Mouse (Mus musculus) erythroblast, embryonic 14.5 days (primary cell): ENCODE measurements around the gene St7l. TPM values are rescaled to one million over a fixed set of nuclear protein-coding genes. Genes with fewer than 3 reads are reported as not detected.

Experiments used
- H3K27me3 ChIP-seq: 2 replicates; pipeline ENCODE4 v1.6.1; 2012; ENCODE audit warnings: inconsistent platforms; ENCODE audit not compliant: control insufficient read depth
- H3K36me3 ChIP-seq: 2 replicates; pipeline ENCODE4 v1.6.1; 2012; ENCODE audit warnings: mild to moderate bottlenecking, inconsistent platforms; ENCODE audit not compliant: control insufficient read depth
- H3K4me1 ChIP-seq: 2 replicates; pipeline ENCODE4 v1.6.1; 2012; ENCODE audit warnings: inconsistent platforms; ENCODE audit not compliant: control insufficient read depth
- H3K4me3 ChIP-seq: replicated peaks from 2 replicates; pipeline ENCODE3; 2012; ENCODE audit warnings: moderate library complexity, mild to moderate bottlenecking, inconsistent platforms
- H3K9me3 ChIP-seq: 2 replicates; pipeline ENCODE4 v1.6.1; 2012; ENCODE audit warnings: low read length, inconsistent platforms, mixed read lengths; ENCODE audit not compliant: control insufficient read depth
- GATA1 ChIP-seq: IDR thresholded peaks from 2 replicates; pipeline ENCODE4 v1.6.1; 2012; ENCODE audit warnings: low read length, inconsistent platforms, mixed read lengths
- TAL1 ChIP-seq: IDR thresholded peaks from 3 replicates; pipeline ENCODE4 v1.6.1; 2012; ENCODE audit warnings: low read length, inconsistent platforms, mixed read lengths
- polyA plus RNA-seq: library from polyadenylated mRNA; stranded (reverse); fragments of >175 nt; gene quantifications from 2 replicates; pipeline ENCODE4 v1.2.3, GENCODE M21; 2012

Gene St7l
- polyA plus RNA-seq, 1 experiment = 0.44 TPM

GRCm38 (mm10) chr3:104938327-104938726, 74.5 kb downstream of the St7l start:
- H3K4me3 ChIP-seq = no peak overlapping the region
- peaks cover 2% of the 10 kb centered on the region for H3K4me1 ChIP-seq
- no peak for TF ChIP-seq TAL1
- no peak for TF ChIP-seq GATA1
- peaks cover 3% of the 10 kb centered on the region; the same call in 1 of the 2 replicates for H3K36me3 ChIP-seq
- no peaks in the 10 kb centered on the region for H3K27me3 ChIP-seq
- H3K9me3 ChIP-seq = no peaks in the 10 kb centered on the region

DNA sequence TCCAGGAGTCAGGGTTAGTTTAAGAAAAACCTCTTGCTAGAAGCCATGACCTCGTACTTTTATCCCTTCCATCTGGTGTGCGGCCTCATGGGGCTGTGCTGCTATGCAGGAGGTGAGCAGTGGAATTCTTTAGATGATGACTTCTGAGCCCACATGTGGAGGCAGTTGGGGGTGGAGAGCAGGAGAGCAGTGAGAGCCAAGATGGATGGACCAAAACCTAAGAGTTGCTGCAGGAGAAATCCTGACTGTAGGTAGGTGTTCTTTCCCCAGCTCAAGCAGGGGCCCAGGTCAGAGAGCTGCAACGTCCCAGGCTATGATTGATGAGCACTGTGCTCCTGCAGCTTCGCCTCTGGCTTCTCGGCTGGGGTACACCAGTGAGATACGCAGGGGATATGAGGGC, 76.9 kb downstream of the St7l start:
- Histone ChIP-seq H3K4me1 (peaks cover 2% of the 10 kb centered on the region), H3K36me3 (peaks cover 4% of the 10 kb centered on the region; the same call in 1 of the 2 replicates), H3K27me3 (no peaks in the 10 kb centered on the region), H3K4me3 (no peak overlapping the region), H3K9me3 (no peaks in the 10 kb centered on the region)
- TF ChIP-seq GATA1 (no peak), TAL1 (no peak)

DNA sequence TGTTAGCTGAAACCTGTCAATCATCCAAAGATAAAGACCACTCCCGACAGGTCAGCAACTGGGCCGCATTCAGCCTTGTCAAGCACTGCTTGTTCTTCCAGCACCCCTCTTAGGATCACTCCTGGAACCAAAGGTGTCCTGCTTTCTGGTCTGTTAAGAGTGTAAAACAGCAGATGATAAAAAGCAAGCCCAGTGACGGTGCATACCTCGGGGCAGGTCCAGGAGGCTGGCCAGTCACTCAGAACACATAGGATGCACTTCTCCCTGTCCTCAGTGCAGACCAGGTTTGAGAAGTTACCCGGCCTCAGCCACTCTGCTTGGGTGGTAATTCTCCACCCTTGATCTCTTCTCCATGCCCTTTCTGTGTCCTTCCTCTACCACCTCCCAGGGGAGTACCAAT, 78.9 kb downstream of the St7l start:
- H3K27me3 ChIP-seq = no peaks in the 10 kb centered on the region
- no peak overlapping the region for H3K4me3 ChIP-seq
- TF ChIP-seq TAL1 (no peak), GATA1 (no peak)
- no peaks in the 10 kb centered on the region for H3K9me3 ChIP-seq
- peaks cover 16% of the 10 kb centered on the region for H3K36me3 ChIP-seq
- H3K4me1 ChIP-seq = peaks cover 2% of the 10 kb centered on the region

DNA sequence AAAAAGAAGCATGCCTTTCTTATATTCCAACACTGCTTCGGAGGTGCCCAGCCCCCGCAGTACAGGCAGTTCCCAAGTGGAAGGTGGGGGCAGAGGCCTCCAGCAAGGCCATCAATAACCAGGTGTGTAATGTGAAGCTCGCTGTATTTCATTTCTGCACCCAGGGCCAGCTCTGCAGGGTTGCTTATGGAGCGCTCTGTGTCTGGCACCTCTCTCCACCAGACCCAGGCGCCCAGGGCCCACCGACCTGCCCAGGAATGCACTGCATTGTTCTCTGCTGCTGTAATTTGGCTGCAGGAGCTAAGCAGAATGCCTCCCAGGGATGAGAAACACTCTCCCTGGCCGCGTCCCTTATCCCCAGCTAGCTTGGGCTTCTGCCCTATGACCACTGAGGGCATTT, 79.5 kb downstream of the St7l start:
- TF ChIP-seq TAL1 (no peak), GATA1 (no peak)
- no peak overlapping the region for H3K4me3 ChIP-seq
- H3K9me3 ChIP-seq = no peaks in the 10 kb centered on the region
- H3K4me1 ChIP-seq = peaks cover under 1% of the 10 kb centered on the region
- H3K36me3 ChIP-seq = peaks cover 15% of the 10 kb centered on the region
- H3K27me3 ChIP-seq = no peaks in the 10 kb centered on the region

DNA sequence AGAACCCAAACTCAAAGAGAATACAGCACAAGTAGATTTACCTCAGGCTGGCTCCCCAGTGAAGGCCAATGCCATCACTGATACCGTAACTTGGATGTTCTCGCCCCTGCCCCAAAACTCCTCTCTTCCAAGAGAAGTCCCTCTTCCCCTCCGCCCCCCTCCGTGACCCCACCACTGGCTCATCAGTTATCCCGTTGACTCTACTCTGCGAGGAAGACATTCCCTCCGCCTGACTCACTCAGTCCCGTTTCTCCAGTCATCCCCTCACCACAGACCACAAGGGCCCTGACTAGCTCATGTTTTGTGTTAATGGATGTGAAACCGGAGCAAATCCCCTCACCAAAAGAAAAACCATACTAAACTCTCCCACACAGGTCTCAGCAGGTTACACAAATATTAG, 81.1 kb downstream of the St7l start:
- TF ChIP-seq TAL1 = no peak
- no peak for TF ChIP-seq GATA1
- no peaks in the 10 kb centered on the region for H3K4me1 ChIP-seq
- no peaks in the 10 kb centered on the region for H3K9me3 ChIP-seq
- H3K36me3 ChIP-seq = peaks cover 13% of the 10 kb centered on the region
- no peaks in the 10 kb centered on the region for H3K27me3 ChIP-seq
- H3K4me3 ChIP-seq = no peak overlapping the region

- H3K9me3 ChIP-seq = no peaks in the 10 kb centered on the region
- H3K4me3 ChIP-seq = no peak overlapping the region
- H3K4me1 ChIP-seq = no peaks in the 10 kb centered on the region
- H3K27me3 ChIP-seq = no peaks in the 10 kb centered on the region
- peaks cover 20% of the 10 kb centered on the region for H3K36me3 ChIP-seq
- TF ChIP-seq GATA1 (no peak), TAL1 (no peak)
Observed at GRCm38 (mm10) chr3:104950926-104951325, 87.1 kb downstream of the St7l start.

GRCm38 (mm10) chr3:104952891-104953670, 89.3 kb downstream of the St7l start:
- Histone ChIP-seq H3K27me3 (no peaks in the 10 kb centered on the region), H3K4me3 (no peak overlapping the region), H3K9me3 (no peaks in the 10 kb centered on the region), H3K36me3 (peaks cover 10% of the 10 kb centered on the region; the same call in 1 of the 2 replicates), H3K4me1 (no peaks in the 10 kb centered on the region)
- TF ChIP-seq TAL1 (no peak), GATA1 (no peak)

GRCm38 (mm10) chr3:104954137-104954536, 90.3 kb downstream of the St7l start:
- TF ChIP-seq TAL1 (no peak), GATA1 (no peak)
- no peak overlapping the region for H3K4me3 ChIP-seq
- peaks cover 8% of the 10 kb centered on the region for H3K27me3 ChIP-seq
- H3K36me3 ChIP-seq = peaks cover 10% of the 10 kb centered on the region; the same call in 1 of the 2 replicates
- H3K9me3 ChIP-seq = no peaks in the 10 kb centered on the region
- no peaks in the 10 kb centered on the region for H3K4me1 ChIP-seq

- H3K4me1 ChIP-seq = no peaks in the 10 kb centered on the region
- peaks cover 10% of the 10 kb centered on the region; the same call in 1 of the 2 replicates for H3K36me3 ChIP-seq
- peaks cover 12% of the 10 kb centered on the region for H3K27me3 ChIP-seq
- no peaks in the 10 kb centered on the region for H3K9me3 ChIP-seq
- H3K4me3 ChIP-seq = no peak overlapping the region
- TF ChIP-seq TAL1 = no peak
- no peak for TF ChIP-seq GATA1
Observed at GRCm38 (mm10) chr3:104954551-104954950, 90.7 kb downstream of the St7l start.
